Mouse (Mus musculus): ENCODE results near the gene Tnxb. TPM values are rescaled to one million over a fixed set of nuclear protein-coding genes. Genes with fewer than 3 reads are reported as not detected.

The Tnxb gene
- total and polyA plus RNA-seq, 2 experiments = 3.5 to 3.6 TPM

GRCm38 (mm10) chr17:34627093-34627942 is 43.0 kb upstream of the Tnxb start:
- Histone ChIP-seq H3K4me1 (ENCODE audit: control insufficient read depth, insufficient read depth, low read length) (0 out of 2 replicates have a peak, but pooled peaks cover 5% of the 10 kb centered on the region), H3K27ac (replicated peaks; ENCODE audit: insufficient read depth, low read depth, low read length) (peak overlapping the region; percentile 82), H3K27me3 (ENCODE audit: control insufficient read depth, insufficient read depth, low read length) (no peaks in the 10 kb centered on the region), H3K9ac (ENCODE audit: low read depth, low read length) (peak overlapping the region; percentile 75), H3K36me3 (ENCODE audit: control insufficient read depth, insufficient read depth, low read length) (peaks cover 6% of the 10 kb centered on the region), H3K79me2 (ENCODE audit: control insufficient read depth, insufficient read depth, low read length) (no peaks in the 10 kb centered on the region), H3K4me3 (ENCODE audit: insufficient read depth, low read depth, low read length) (peak overlapping the region; percentile 72)
- TF ChIP-seq POLR2A (IDR thresholded peaks at IDR 0.05; ENCODE audit: extremely low read depth, insufficient read depth, low read length) (peak; percentile 40; the same call in 1 of the 2 replicates), CTCF (IDR thresholded peaks at IDR 0.05; ENCODE audit: low read depth, low read length) (no peak)
- under 1% methylated on average over 44 of the region's 45 CpGs for WGBS
- DNase-seq (ENCODE audit: extremely low read depth, low read depth, low spot score) = peak; percentile 81

DNA sequence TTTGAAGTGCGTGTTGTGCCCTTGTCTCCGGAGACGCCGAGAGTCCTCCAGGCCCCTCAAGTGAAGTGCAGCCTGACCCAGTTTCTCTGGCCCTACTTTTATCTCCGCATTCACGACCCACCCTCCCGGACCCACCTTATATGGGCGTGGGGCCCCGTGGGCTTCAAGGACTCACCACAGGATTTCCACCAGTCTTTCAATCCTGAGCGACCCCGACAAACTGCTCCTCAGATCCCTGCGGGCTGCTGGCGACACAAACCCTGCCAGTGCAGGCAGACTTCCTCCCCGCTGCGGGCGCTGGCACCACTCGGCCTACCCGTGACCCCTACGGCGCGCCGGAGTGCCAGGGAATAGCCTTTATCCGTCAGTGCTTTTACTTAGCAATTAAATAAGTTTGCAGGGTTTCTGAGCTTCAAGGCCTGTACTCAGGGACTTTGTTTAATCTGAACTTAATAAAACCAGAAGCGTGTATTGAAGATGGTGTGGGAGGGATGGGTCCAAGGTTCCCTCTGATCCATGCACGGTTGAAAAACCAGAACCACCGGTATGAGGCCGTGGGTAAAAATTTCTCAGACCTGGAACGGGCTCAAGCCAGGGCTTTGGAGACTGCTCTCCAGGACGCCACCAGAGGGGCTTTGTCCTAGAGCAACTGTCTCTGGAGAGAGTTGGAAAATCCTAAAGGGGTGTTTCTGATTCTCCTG is 42.2 kb upstream of the Tnxb start, which contains the start of gene Ppt2:
TSS of gene Ppt2 (minus strand) at position 568 of the 701 bp plus-strand sequence.
- no peaks in the 10 kb centered on the region for H3K79me2 ChIP-seq (ENCODE audit: control insufficient read depth, insufficient read depth, low read length)
- peak within 1 kb of the TSS; percentile 72 for H3K4me3 ChIP-seq (ENCODE audit: insufficient read depth, low read depth, low read length)
- no peaks in the 10 kb centered on the region for H3K27me3 ChIP-seq (ENCODE audit: control insufficient read depth, insufficient read depth, low read length)
- peak within 1 kb of the TSS; percentile 82 for H3K27ac ChIP-seq (replicated peaks; ENCODE audit: insufficient read depth, low read depth, low read length)
- peak; percentile 44 for DNase-seq (ENCODE audit: extremely low read depth, low read depth, low spot score)
- 0 out of 2 replicates have a peak, but pooled peaks cover 5% of the 10 kb centered on the region for H3K4me1 ChIP-seq (ENCODE audit: control insufficient read depth, insufficient read depth, low read length)
- 2% methylated on average over 29 of the region's 29 CpGs for WGBS
- no peak for TF ChIP-seq POLR2A (IDR thresholded peaks at IDR 0.05; ENCODE audit: extremely low read depth, insufficient read depth, low read length)
- TF ChIP-seq CTCF (IDR thresholded peaks at IDR 0.05; ENCODE audit: low read depth, low read length) = no peak
- peak within 1 kb of the TSS; percentile 75 for H3K9ac ChIP-seq (ENCODE audit: low read depth, low read length)
- peaks cover 2% of the 10 kb centered on the region; the same call in 1 of the 2 replicates for H3K36me3 ChIP-seq (ENCODE audit: control insufficient read depth, insufficient read depth, low read length)

DNA sequence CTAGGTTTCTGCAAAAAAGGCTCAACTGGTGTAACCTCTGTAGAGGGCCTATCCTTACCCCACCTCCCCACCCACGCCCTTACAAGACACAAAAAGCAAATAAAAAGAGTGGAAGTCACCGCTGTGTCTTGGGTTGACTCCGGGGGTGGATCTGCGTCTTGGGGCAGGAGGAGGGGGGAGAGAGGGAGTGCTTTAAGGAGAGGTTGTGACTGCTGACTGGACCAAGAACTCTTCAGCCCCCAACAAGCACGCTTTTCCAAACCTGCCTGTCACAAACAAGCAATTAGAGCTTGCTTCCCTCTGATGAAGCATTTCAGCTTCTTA is 41.7 kb upstream of the Tnxb start:
- Histone ChIP-seq H3K9ac (ENCODE audit: low read depth, low read length) (no peak overlapping the region), H3K27me3 (ENCODE audit: control insufficient read depth, insufficient read depth, low read length) (no peaks in the 10 kb centered on the region), H3K4me3 (ENCODE audit: insufficient read depth, low read depth, low read length) (no peak overlapping the region), H3K79me2 (ENCODE audit: control insufficient read depth, insufficient read depth, low read length) (no peaks in the 10 kb centered on the region), H3K27ac (replicated peaks; ENCODE audit: insufficient read depth, low read depth, low read length) (peak overlapping the region; percentile 82), H3K4me1 (ENCODE audit: control insufficient read depth, insufficient read depth, low read length) (0 out of 2 replicates have a peak, but pooled peaks cover 5% of the 10 kb centered on the region), H3K36me3 (ENCODE audit: control insufficient read depth, insufficient read depth, low read length) (peaks cover 2% of the 10 kb centered on the region; the same call in 1 of the 2 replicates)
- DNase-seq (ENCODE audit: extremely low read depth, low read depth, low spot score) = no peak
- no peak for TF ChIP-seq POLR2A (IDR thresholded peaks at IDR 0.05; ENCODE audit: extremely low read depth, insufficient read depth, low read length)
- no peak for TF ChIP-seq CTCF (IDR thresholded peaks at IDR 0.05; ENCODE audit: low read depth, low read length)
- WGBS = 59% methylated on average over 5 of the region's 5 CpGs

DNA sequence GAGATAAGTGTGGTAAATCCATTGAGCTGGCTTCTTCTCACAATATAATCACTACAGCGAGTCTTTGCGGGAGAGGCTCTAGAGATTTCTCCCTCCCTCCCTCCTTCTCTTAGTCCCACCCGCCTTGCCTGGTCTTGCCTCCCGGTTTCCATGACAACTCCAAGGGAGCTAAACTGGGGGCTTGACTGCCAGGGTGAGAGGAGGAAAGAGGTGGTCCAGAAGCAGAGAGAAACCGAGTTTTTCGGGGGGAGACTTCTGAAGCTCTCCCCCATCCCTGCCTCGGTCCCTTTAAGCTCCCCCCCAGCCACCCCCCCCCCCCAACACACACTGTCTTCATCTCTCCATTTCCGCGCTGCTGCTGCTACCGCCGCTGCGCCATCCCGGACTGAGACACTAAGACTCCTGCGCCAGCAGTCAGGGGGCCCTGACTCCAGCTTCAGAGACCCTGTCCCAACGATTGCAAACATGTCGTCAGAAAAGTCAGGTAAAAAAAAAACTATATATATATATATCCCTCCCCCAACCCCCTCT is 41.0 kb upstream of the Tnxb start, which contains the start of gene Prrt1:
TSS of gene Prrt1 (plus strand) at position 313 of the 531 bp plus-strand sequence.
- no peaks in the 10 kb centered on the region for H3K79me2 ChIP-seq (ENCODE audit: control insufficient read depth, insufficient read depth, low read length)
- DNase-seq (ENCODE audit: extremely low read depth, low read depth, low spot score) = no peak
- H3K9ac ChIP-seq (ENCODE audit: low read depth, low read length) = no peak within 1 kb of the TSS
- no peaks in the 10 kb centered on the region for H3K27me3 ChIP-seq (ENCODE audit: control insufficient read depth, insufficient read depth, low read length)
- no peak within 1 kb of the TSS for H3K4me3 ChIP-seq (ENCODE audit: insufficient read depth, low read depth, low read length)
- 0 out of 2 replicates have a peak, but pooled peaks cover 5% of the 10 kb centered on the region for H3K4me1 ChIP-seq (ENCODE audit: control insufficient read depth, insufficient read depth, low read length)
- 44% methylated on average over 16 of the region's 16 CpGs for WGBS
- TF ChIP-seq POLR2A (IDR thresholded peaks at IDR 0.05; ENCODE audit: extremely low read depth, insufficient read depth, low read length) = no peak
- TF ChIP-seq CTCF (IDR thresholded peaks at IDR 0.05; ENCODE audit: low read depth, low read length) = no peak
- peak within 1 kb of the TSS; percentile 82 for H3K27ac ChIP-seq (replicated peaks; ENCODE audit: insufficient read depth, low read depth, low read length)
- H3K36me3 ChIP-seq (ENCODE audit: control insufficient read depth, insufficient read depth, low read length) = peaks cover 2% of the 10 kb centered on the region; the same call in 1 of the 2 replicates

- DNase-seq (ENCODE audit: extremely low read depth, low read depth, low spot score) = no peak
- Histone ChIP-seq H3K4me1 (ENCODE audit: control insufficient read depth, insufficient read depth, low read length) (0 out of 2 replicates have a peak, but pooled peaks cover 5% of the 10 kb centered on the region), H3K27ac (replicated peaks; ENCODE audit: insufficient read depth, low read depth, low read length) (no peak overlapping the region), H3K79me2 (ENCODE audit: control insufficient read depth, insufficient read depth, low read length) (no peaks in the 10 kb centered on the region), H3K36me3 (ENCODE audit: control insufficient read depth, insufficient read depth, low read length) (peaks cover 2% of the 10 kb centered on the region; the same call in 1 of the 2 replicates), H3K9ac (ENCODE audit: low read depth, low read length) (no peak overlapping the region), H3K4me3 (ENCODE audit: insufficient read depth, low read depth, low read length) (no peak overlapping the region), H3K27me3 (ENCODE audit: control insufficient read depth, insufficient read depth, low read length) (no peaks in the 10 kb centered on the region)
- TF ChIP-seq POLR2A (IDR thresholded peaks at IDR 0.05; ENCODE audit: extremely low read depth, insufficient read depth, low read length) (no peak), CTCF (IDR thresholded peaks at IDR 0.05; ENCODE audit: low read depth, low read length) (no peak)
- 68% methylated on average over 12 of the region's 12 CpGs for WGBS
Measured at GRCm38 (mm10) chr17:34629796-34630603, 40.3 kb upstream of the Tnxb start.

Measured in liver, adult 2 months (tissue).